Mouse (Mus musculus) hindbrain, postnatal 0 days (tissue): Measurements from ENCODE around the gene Kyat3. TPM values are rescaled to one million over a fixed set of nuclear protein-coding genes. Genes with fewer than 3 reads are reported as not detected.
A peak's percentile ranks its signal among the peaks of the same experiment; 100 is the strongest.

ENCODE experiments used
- ATAC-seq: fragments of 200-750 bp; cut with Nextera tagmentation; 2 replicates; pipeline ENCODE4 v1.8.0; 2017; ENCODE audit warnings: mild to moderate bottlenecking, moderate TSS enrichment, moderate library complexity
- DNase-seq: peaks from one replicate; pipeline ENCODE4 v3.0.0-alpha.2; 2015; ENCODE audit warnings: low spot score
- H3K27ac ChIP-seq: fragments of 300-500 bp; sonication (generic); 2 replicates; pipeline ENCODE4 v1.5.1; 2014; ENCODE audit warnings: mild to moderate bottlenecking
- H3K27me3 ChIP-seq: fragments of 300-500 bp; sonication (generic); 2 replicates; pipeline ENCODE4 v1.6.1; 2014; ENCODE audit warnings: low read length, mixed read lengths; ENCODE audit not compliant: insufficient read depth
- H3K36me3 ChIP-seq: fragments of 300-500 bp; sonication (generic); 2 replicates; pipeline ENCODE4 v1.6.1; 2014; ENCODE audit warnings: low read length, mixed read lengths; ENCODE audit not compliant: insufficient read depth
- H3K4me1 ChIP-seq: fragments of 300-500 bp; sonication (generic); 2 replicates; pipeline ENCODE4 v1.6.1; 2014; ENCODE audit warnings: antibody characterized with exemption, low read length, mixed read lengths; ENCODE audit not compliant: insufficient read depth
- H3K4me2 ChIP-seq: fragments of 300-500 bp; sonication (generic); 2 replicates; pipeline ENCODE4 v1.6.1; 2014; ENCODE audit warnings: low read depth, mild to moderate bottlenecking, low read length, moderate library complexity, mixed read lengths
- H3K4me3 ChIP-seq: fragments of 300-500 bp; sonication (generic); 2 replicates; pipeline ENCODE4 v1.5.1; 2014; ENCODE audit warnings: low read length
- H3K9ac ChIP-seq: fragments of 300-500 bp; sonication (generic); replicated peaks from 2 replicates; pipeline ENCODE4 v1.6.1; 2014; ENCODE audit warnings: mild to moderate bottlenecking, low read length, moderate library complexity, mixed read lengths
- H3K9me3 ChIP-seq: fragments of 300-500 bp; sonication (generic); 2 replicates; pipeline ENCODE4 v1.6.1; 2016; ENCODE audit warnings: low read length, mixed read lengths
- CTCF ChIP-seq: IDR thresholded peaks from 2 replicates; pipeline ENCODE4 v1.5.1; 2016; ENCODE audit warnings: antibody characterized with exemption, control low read depth, low read depth
- WGBS: fragments of 180-500 bp; shearing (Covaris S2); extraction: QIAGEN DNeasy Blood & Tissue Kit; methylation state at CpG from one replicate; pipeline ENCODE4 v1.1.7; 2014; 5-methylcytosine and 5-hydroxymethylcytosine counted together
- polyA plus RNA-seq: library from polyadenylated mRNA; unstranded; fragments of >200 nt; fragmentation: Nextera tagmentation; extraction: Ambion mirVana; gene quantifications from 2 replicates; pipeline ENCODE4 v1.2.1, GENCODE M21; 2015
- total RNA-seq: library from RNA; depleted of rRNA; stranded (reverse); fragments of >200 nt; gene quantifications from 2 replicates; pipeline ENCODE4 v1.2.3, GENCODE M21; 2014

The Kyat3 gene
- total and polyA plus RNA-seq, 2 experiments from 2014 or later: 2.7 to 8.3 TPM

GRCm38 (mm10) chr3:142725481-142725880 is 24.6 kb downstream of the Kyat3 start:
- no peak overlapping the region for H3K27ac ChIP-seq
- no peak for TF ChIP-seq CTCF
- WGBS: 77% methylated on average over 2 of the region's 2 CpGs
- no peaks in the 10 kb centered on the region for H3K4me1 ChIP-seq
- DNase-seq (peak; percentile 12), ATAC-seq (peak; percentile 47; the same call in 1 of the 2 replicates)
- H3K4me2 ChIP-seq: no peak overlapping the region
- no peak overlapping the region for H3K4me3 ChIP-seq
- no peak overlapping the region for H3K9ac ChIP-seq
- no peaks in the 10 kb centered on the region for H3K27me3 ChIP-seq
- H3K9me3 ChIP-seq: no peaks in the 10 kb centered on the region
- H3K36me3 ChIP-seq: no peaks in the 10 kb centered on the region

GRCm38 (mm10) chr3:142725969-142726672 is 25.3 kb downstream of the Kyat3 start:
- H3K4me2 ChIP-seq: no peak overlapping the region
- H3K27ac ChIP-seq: no peak overlapping the region
- H3K4me1 ChIP-seq: no peaks in the 10 kb centered on the region
- H3K36me3 ChIP-seq: no peaks in the 10 kb centered on the region
- H3K4me3 ChIP-seq: no peak overlapping the region
- TF ChIP-seq CTCF: no peak
- no peak overlapping the region for H3K9ac ChIP-seq
- no peaks in the 10 kb centered on the region for H3K27me3 ChIP-seq
- H3K9me3 ChIP-seq: no peaks in the 10 kb centered on the region
- ATAC-seq: no peak
- DNase-seq: no peak
- WGBS: 84% methylated on average over 22 of the region's 22 CpGs

GRCm38 (mm10) chr3:142734291-142734690 is 33.4 kb downstream of the Kyat3 start:
- Histone ChIP-seq H3K4me1 (no peaks in the 10 kb centered on the region), H3K4me2 (no peak overlapping the region), H3K4me3 (no peak overlapping the region), H3K9ac (no peak overlapping the region), H3K27me3 (no peaks in the 10 kb centered on the region), H3K36me3 (no peaks in the 10 kb centered on the region), H3K27ac (no peak overlapping the region), H3K9me3 (no peaks in the 10 kb centered on the region)
- WGBS: 63% methylated on average over 12 of the region's 12 CpGs
- TF ChIP-seq CTCF: no peak
- no peak for DNase-seq
- no peak for ATAC-seq

GRCm38 (mm10) chr3:142740896-142741295 is 40.0 kb downstream of the Kyat3 start:
- H3K36me3 ChIP-seq: no peaks in the 10 kb centered on the region
- H3K9me3 ChIP-seq: no peaks in the 10 kb centered on the region
- TF ChIP-seq CTCF: no peak
- no peak overlapping the region for H3K4me3 ChIP-seq
- H3K27ac ChIP-seq: no peak overlapping the region
- ATAC-seq (no peak), DNase-seq (no peak)
- no peaks in the 10 kb centered on the region for H3K27me3 ChIP-seq
- no peaks in the 10 kb centered on the region for H3K4me1 ChIP-seq
- H3K9ac ChIP-seq: no peak overlapping the region
- 81% methylated on average over 7 of the region's 7 CpGs for WGBS
- no peak overlapping the region for H3K4me2 ChIP-seq

- Histone ChIP-seq H3K9ac (no peak overlapping the region), H3K4me1 (no peaks in the 10 kb centered on the region), H3K27me3 (no peaks in the 10 kb centered on the region), H3K27ac (no peak overlapping the region), H3K9me3 (no peaks in the 10 kb centered on the region), H3K4me2 (no peak overlapping the region), H3K36me3 (no peaks in the 10 kb centered on the region), H3K4me3 (no peak overlapping the region)
- 64% methylated on average over 21 of the region's 21 CpGs for WGBS
- peak; percentile 89 for TF ChIP-seq CTCF
- peak; percentile 82 for DNase-seq
- peak; percentile 48; the same call in 1 of the 2 replicates for ATAC-seq
Observed at GRCm38 (mm10) chr3:142743973-142744898, 43.4 kb downstream of the Kyat3 start.

- Histone ChIP-seq H3K27me3 (no peaks in the 10 kb centered on the region), H3K36me3 (no peaks in the 10 kb centered on the region), H3K9ac (no peak overlapping the region), H3K4me2 (no peak overlapping the region), H3K27ac (no peak overlapping the region), H3K4me1 (no peaks in the 10 kb centered on the region), H3K4me3 (no peak overlapping the region), H3K9me3 (no peaks in the 10 kb centered on the region)
- no peak for TF ChIP-seq CTCF
- 98% methylated on average over 2 of the region's 2 CpGs for WGBS
- no peak for ATAC-seq
- DNase-seq: no peak
Observed at GRCm38 (mm10) chr3:142745076-142745475, 44.2 kb downstream of the Kyat3 start.
